Mouse (Mus musculus) limb, embryonic 11.5 days (tissue): Measurements from ENCODE around the gene Cd274. TPM values are rescaled to one million over a fixed set of nuclear protein-coding genes. Genes with fewer than 3 reads are reported as not detected.

Experiments
- ATAC-seq: fragments of 200-750 bp; cut with Nextera tagmentation; 2 replicates; pipeline ENCODE4 v1.8.0; 2017; ENCODE audit warnings: low read depth; ENCODE audit not compliant: insufficient number of reproducible peaks, low FRiP score, low TSS enrichment
- DNase-seq: peaks from one replicate; pipeline ENCODE4 v3.0.0-alpha.2; 2015; ENCODE audit warnings: low spot score
- H3K27ac ChIP-seq: fragments of 300-500 bp; sonication (generic); replicated peaks from 2 replicates; pipeline ENCODE4 v1.5.1; 2014; ENCODE audit warnings: low read depth, mild to moderate bottlenecking, low read length
- H3K27me3 ChIP-seq: fragments of 300-500 bp; sonication (generic); 2 replicates; pipeline ENCODE4 v1.6.1; 2014; ENCODE audit warnings: mild to moderate bottlenecking, low read length, mixed read lengths; ENCODE audit not compliant: control insufficient read depth, insufficient read depth
- H3K36me3 ChIP-seq: fragments of 300-500 bp; sonication (generic); 2 replicates; pipeline ENCODE4 v1.6.1; 2014; ENCODE audit warnings: mild to moderate bottlenecking, low read length, moderate library complexity, mixed read lengths; ENCODE audit not compliant: control insufficient read depth, insufficient read depth
- H3K4me1 ChIP-seq: fragments of 300-500 bp; sonication (generic); 2 replicates; pipeline ENCODE4 v1.6.1; 2014; ENCODE audit warnings: low read length, mixed read lengths; ENCODE audit not compliant: control insufficient read depth, insufficient read depth
- H3K4me2 ChIP-seq: fragments of 300-500 bp; sonication (generic); 2 replicates; pipeline ENCODE4 v1.6.1; 2014; ENCODE audit warnings: low read depth, mild to moderate bottlenecking, moderate library complexity; ENCODE audit not compliant: severe bottlenecking
- H3K4me3 ChIP-seq: fragments of 300-500 bp; sonication (generic); 2 replicates; pipeline ENCODE4 v1.5.1; 2014; ENCODE audit warnings: low read depth, low read length
- H3K9ac ChIP-seq: fragments of 300-500 bp; sonication (generic); 2 replicates; pipeline ENCODE4 v1.6.1; 2014; ENCODE audit warnings: mild to moderate bottlenecking, low read length
- H3K9me3 ChIP-seq: fragments of 300-500 bp; sonication (generic); 2 replicates; pipeline ENCODE4 v1.6.1; 2016; ENCODE audit warnings: low read length; ENCODE audit not compliant: control insufficient read depth
- WGBS: fragments of 180-500 bp; shearing (Covaris S2); extraction: QIAGEN DNeasy Blood & Tissue Kit; methylation state at CpG from one replicate; pipeline ENCODE4 v1.1.7; 2014; 5-methylcytosine and 5-hydroxymethylcytosine counted together
- polyA plus RNA-seq: library from polyadenylated mRNA; unstranded; fragments of >200 nt; fragmentation: Nextera tagmentation; extraction: Ambion mirVana; gene quantifications from 2 replicates; pipeline ENCODE4 v1.2.1, GENCODE M21; 2014

The Cd274 gene
- polyA plus RNA-seq, 1 experiment from 2014 or later = not detected

DNA sequence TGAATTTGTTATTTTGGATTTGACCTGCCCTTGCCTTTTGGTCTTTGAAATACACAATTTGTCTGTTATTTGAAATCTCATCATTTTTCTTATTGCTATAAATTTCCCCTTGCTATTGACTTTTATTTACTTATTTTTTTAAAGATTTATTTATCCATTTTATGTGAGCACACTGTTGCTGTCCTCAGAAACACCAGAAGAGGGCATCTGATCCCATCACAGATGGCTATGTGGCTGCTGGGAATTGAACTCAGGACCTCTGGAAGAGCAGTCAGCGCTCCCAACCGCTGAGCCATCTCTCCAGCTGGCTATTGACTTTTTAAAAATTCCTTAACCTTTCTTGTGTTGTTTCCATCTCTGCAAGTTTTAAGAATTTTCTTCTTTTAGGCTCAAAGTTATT, 30.6 kb upstream of the Cd274 start:
- Histone ChIP-seq H3K36me3 (no peaks in the 10 kb centered on the region), H3K4me2 (no peak overlapping the region), H3K9me3 (no peaks in the 10 kb centered on the region), H3K27me3 (no peaks in the 10 kb centered on the region), H3K4me3 (no peak overlapping the region), H3K27ac (no peak overlapping the region), H3K9ac (no peak overlapping the region), H3K4me1 (peaks cover 4% of the 10 kb centered on the region; the same call in 1 of the 2 replicates)
- no peak for DNase-seq
- WGBS = 89% methylated on average over 2 of the region's 2 CpGs
- no peak for ATAC-seq

DNA sequence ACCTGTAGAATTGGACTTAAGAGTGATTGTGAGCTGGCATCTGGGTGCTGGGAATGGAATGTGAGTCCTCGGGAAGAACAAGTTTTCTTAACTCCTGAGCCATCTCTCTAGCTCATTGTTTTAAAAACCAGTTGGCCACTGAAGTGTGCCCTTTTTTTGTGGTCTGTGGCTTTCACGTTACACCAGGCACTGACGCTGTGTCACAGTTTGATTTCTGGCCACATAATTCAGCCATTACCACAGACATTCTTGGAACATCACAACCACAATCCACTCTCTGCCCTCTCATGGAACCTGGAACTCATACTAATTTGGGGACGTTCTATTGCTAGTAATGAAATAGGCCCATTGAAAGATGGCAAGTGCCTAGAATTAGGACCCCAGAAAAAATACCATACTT, 26.2 kb upstream of the Cd274 start:
- H3K27me3 ChIP-seq = no peaks in the 10 kb centered on the region
- DNase-seq (no peak), ATAC-seq (no peak)
- H3K27ac ChIP-seq = no peak overlapping the region
- WGBS = 88% methylated on average over 4 of the region's 4 CpGs
- no peak overlapping the region for H3K4me2 ChIP-seq
- no peaks in the 10 kb centered on the region for H3K9me3 ChIP-seq
- no peaks in the 10 kb centered on the region for H3K4me1 ChIP-seq
- no peak overlapping the region for H3K9ac ChIP-seq
- H3K4me3 ChIP-seq = no peak overlapping the region
- no peaks in the 10 kb centered on the region for H3K36me3 ChIP-seq

DNA sequence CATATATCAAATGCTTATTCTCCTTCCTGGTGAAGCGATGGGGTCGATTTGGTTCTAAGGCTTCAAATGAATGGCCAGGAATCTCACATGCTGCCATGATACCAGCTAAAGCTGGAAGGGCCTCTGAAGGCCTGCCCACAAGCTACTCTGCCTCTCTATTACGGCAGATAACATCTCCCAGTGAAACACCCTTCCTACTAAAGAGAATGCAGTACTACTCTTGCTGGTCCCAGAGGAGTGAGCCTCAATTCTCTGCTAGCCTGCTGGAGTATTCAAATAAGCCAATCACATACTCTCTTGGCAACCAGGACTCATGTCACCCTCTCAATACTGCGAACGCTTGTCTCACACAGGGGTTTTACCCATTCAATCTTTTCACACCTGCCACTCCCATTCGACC, 25.0 kb upstream of the Cd274 start:
- H3K27ac ChIP-seq = no peak overlapping the region
- no peak overlapping the region for H3K4me2 ChIP-seq
- H3K4me3 ChIP-seq = no peak overlapping the region
- no peaks in the 10 kb centered on the region for H3K9me3 ChIP-seq
- H3K36me3 ChIP-seq = no peaks in the 10 kb centered on the region
- ATAC-seq (no peak), DNase-seq (no peak)
- no peaks in the 10 kb centered on the region for H3K27me3 ChIP-seq
- no peaks in the 10 kb centered on the region for H3K4me1 ChIP-seq
- WGBS = 77% methylated on average over 6 of the region's 6 CpGs
- no peak overlapping the region for H3K9ac ChIP-seq

GRCm38 (mm10) chr19:29344868-29345267, 22.4 kb upstream of the Cd274 start:
- H3K4me1 ChIP-seq = no peaks in the 10 kb centered on the region
- H3K9ac ChIP-seq = no peak overlapping the region
- H3K4me3 ChIP-seq = no peak overlapping the region
- H3K27me3 ChIP-seq = no peaks in the 10 kb centered on the region
- no peak overlapping the region for H3K27ac ChIP-seq
- H3K9me3 ChIP-seq = no peaks in the 10 kb centered on the region
- no peaks in the 10 kb centered on the region for H3K36me3 ChIP-seq
- ATAC-seq = no peak
- H3K4me2 ChIP-seq = no peak overlapping the region
- no peak for DNase-seq

DNA sequence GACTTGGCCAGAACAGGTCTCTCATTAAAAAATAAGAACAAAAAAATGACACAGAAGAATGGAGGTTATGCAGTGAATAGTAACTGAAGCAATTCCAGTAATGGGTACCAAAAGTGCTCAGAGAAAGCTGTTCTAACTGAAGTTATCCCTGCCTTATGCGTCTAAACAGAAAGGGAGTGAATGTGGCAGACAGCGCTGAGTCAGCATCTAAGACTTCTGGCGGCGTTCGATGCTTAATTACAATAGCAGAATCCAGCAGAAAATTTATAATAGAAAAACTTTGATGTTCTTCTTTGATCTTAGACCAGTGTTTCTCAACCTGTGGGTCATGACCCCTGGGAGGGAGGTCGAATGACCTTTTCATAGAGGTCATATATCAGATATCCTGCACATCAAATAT, 21.6 kb upstream of the Cd274 start:
- ATAC-seq (no peak), DNase-seq (no peak)
- Histone ChIP-seq H3K4me3 (no peak overlapping the region), H3K4me1 (no peaks in the 10 kb centered on the region), H3K4me2 (no peak overlapping the region), H3K9ac (no peak overlapping the region), H3K9me3 (no peaks in the 10 kb centered on the region), H3K27me3 (no peaks in the 10 kb centered on the region), H3K27ac (no peak overlapping the region), H3K36me3 (no peaks in the 10 kb centered on the region)
- WGBS = 82% methylated on average over 6 of the region's 6 CpGs

DNA sequence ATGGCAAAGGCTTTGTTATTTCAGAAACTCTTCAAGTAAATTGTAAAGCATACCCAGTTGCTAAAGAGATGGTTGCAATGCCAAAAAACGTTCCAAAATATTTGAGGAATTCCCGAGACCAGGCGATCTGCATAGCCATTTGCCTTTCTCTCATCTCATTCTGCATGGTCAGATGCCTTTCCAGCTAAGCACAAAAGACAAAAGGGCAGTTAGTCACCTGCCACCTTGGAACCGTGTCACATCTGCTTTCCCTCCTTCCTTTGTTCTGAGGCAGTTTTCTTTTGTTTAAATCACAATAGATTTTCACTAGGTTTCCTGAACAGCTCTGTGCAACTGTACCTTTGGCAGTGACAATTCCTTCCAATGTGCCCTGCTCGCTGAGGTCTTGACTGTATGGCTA, 16.3 kb upstream of the Cd274 start:
- Histone ChIP-seq H3K9ac (no peak overlapping the region), H3K27me3 (no peaks in the 10 kb centered on the region), H3K27ac (no peak overlapping the region), H3K4me3 (no peak overlapping the region), H3K4me2 (no peak overlapping the region), H3K36me3 (no peaks in the 10 kb centered on the region), H3K9me3 (no peaks in the 10 kb centered on the region), H3K4me1 (no peaks in the 10 kb centered on the region)
- 64% methylated on average over 5 of the region's 5 CpGs for WGBS
- ATAC-seq (no peak), DNase-seq (no peak)

DNA sequence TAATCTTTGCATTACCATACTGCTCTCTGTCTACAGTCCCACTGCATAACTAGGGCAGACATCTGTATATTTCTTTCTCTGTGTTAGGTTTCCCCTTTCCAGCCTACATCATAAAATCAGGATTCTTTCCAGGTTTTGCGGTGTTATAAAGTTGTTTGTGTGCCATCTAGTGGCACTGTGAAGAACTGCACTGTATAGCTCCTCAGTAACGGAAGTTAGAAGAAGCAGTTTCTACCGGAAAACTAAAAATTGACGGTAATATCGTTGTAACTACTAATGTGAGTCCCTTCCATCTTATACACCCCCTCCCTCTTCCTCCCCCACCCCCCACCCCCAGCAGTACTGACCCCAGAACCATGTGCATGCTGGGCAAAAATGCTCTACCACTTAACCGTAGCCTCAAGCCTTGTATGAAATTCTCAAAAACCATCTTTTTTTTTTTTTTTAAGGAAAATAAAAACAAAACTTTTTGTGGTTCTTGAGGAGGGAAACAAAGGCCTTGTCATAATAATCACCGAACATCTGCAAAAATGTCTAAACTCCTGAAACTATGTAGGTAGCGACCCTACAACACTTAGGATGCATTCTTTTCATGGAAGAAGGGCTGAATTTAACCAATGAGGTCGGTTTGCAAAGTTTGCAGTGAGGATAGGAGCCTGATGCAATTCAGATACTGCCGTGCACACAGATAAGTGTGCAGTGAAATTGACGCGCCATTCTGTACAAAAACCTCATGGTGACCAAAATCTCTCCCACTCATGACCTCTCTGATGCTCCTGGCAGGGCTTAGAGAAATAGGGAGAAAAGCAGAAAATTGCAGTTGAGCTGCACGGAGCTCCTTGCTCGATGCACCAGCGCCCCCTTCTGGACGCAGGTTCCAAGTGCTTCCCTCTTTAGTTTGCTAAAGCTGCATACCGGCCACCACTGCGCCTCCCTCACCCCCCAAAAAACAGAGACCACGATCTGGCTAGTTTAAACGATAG, 12.1 kb upstream of the Cd274 start:
- no peaks in the 10 kb centered on the region for H3K9me3 ChIP-seq
- peak overlapping the region; percentile 54 for H3K4me2 ChIP-seq
- H3K4me3 ChIP-seq = peak overlapping the region; percentile 1
- no peaks in the 10 kb centered on the region for H3K4me1 ChIP-seq
- no peaks in the 10 kb centered on the region for H3K36me3 ChIP-seq
- DNase-seq (peak; percentile 94), ATAC-seq (peak; percentile 68)
- no peak overlapping the region for H3K27ac ChIP-seq
- H3K9ac ChIP-seq = 0 out of 2 replicates have a peak overlapping the region, but pooled peaks have one; percentile 43
- WGBS = 6% methylated on average over 20 of the region's 20 CpGs
- H3K27me3 ChIP-seq = no peaks in the 10 kb centered on the region

GRCm38 (mm10) chr19:29356281-29356680, 11.0 kb upstream of the Cd274 start:
- Histone ChIP-seq H3K27me3 (no peaks in the 10 kb centered on the region), H3K36me3 (no peaks in the 10 kb centered on the region), H3K4me2 (no peak overlapping the region), H3K4me3 (no peak overlapping the region), H3K27ac (no peak overlapping the region), H3K9ac (no peak overlapping the region), H3K4me1 (no peaks in the 10 kb centered on the region), H3K9me3 (no peaks in the 10 kb centered on the region)
- ATAC-seq (no peak), DNase-seq (no peak)
- 82% methylated on average over 11 of the region's 11 CpGs for WGBS
